Mouse (Mus musculus) ES-E14 (cell line): ENCODE results near the gene Otof. TPM values are rescaled to one million over a fixed set of nuclear protein-coding genes. Genes with fewer than 3 reads are reported as not detected.

Experiments
- DNase-seq: peaks from one replicate; pipeline ENCODE4 v3.0.0-alpha.2; 2013; ENCODE audit warnings: low read depth, low spot score
- H3K27ac ChIP-seq: 2 replicates; pipeline ENCODE4 v1.5.1; 2012; ENCODE audit warnings: low read depth, mild to moderate bottlenecking, low read length, moderate library complexity, mixed read lengths; ENCODE audit not compliant: poor library complexity, insufficient read depth, severe bottlenecking
- H3K36me3 ChIP-seq: 2 replicates; pipeline ENCODE4 v1.6.1; 2012; ENCODE audit warnings: mild to moderate bottlenecking, low read length, moderate library complexity, mixed read lengths; ENCODE audit not compliant: control insufficient read depth, poor library complexity, insufficient read depth, severe bottlenecking
- H3K4me1 ChIP-seq, 2 experiments: fragments of 150-350 bp in 1 of 2; sonication (generic) in 1 of 2; 2 replicates each; pipeline ENCODE4 v1.6.1; 2012; ENCODE audit warnings: low read length in 2 of 2, mild to moderate bottlenecking in 1 of 2, mixed read lengths in 1 of 2; ENCODE audit not compliant: control insufficient read depth in 2 of 2, insufficient read depth in 2 of 2, poor library complexity in 1 of 2
- H3K4me3 ChIP-seq, 2 experiments: fragments of 150-350 bp in 1 of 2; sonication (generic) in 1 of 2; 2 replicates each; pipeline ENCODE4 v1.5.1; 2012; ENCODE audit warnings: low read length in 2 of 2, low read depth in 1 of 2, mild to moderate bottlenecking in 1 of 2, mixed read lengths in 1 of 2; ENCODE audit not compliant: insufficient read depth in 1 of 2, poor library complexity in 1 of 2, severe bottlenecking in 1 of 2
- H3K9ac ChIP-seq: 2 replicates; pipeline ENCODE4 v1.6.1; 2012; ENCODE audit warnings: low read depth, mild to moderate bottlenecking, low read length, mixed read lengths; ENCODE audit not compliant: poor library complexity, insufficient read depth, severe bottlenecking
- H3K9me3 ChIP-seq: fragments of 150-350 bp; sonication (generic); 2 replicates; pipeline ENCODE4 v1.6.1; 2012; ENCODE audit warnings: low read depth, mild to moderate bottlenecking, low read length; ENCODE audit not compliant: control insufficient read depth, insufficient read depth
- CHD2 ChIP-seq: IDR thresholded peaks from 2 replicates; pipeline ENCODE4 v1.6.1; 2014; ENCODE audit warnings: mild to moderate bottlenecking, low read depth, low read length, inconsistent platforms
- HCFC1 ChIP-seq: IDR thresholded peaks from 2 replicates; pipeline ENCODE4 v1.6.1; 2012; ENCODE audit warnings: low read length, inconsistent platforms, borderline replicate concordance; ENCODE audit not compliant: insufficient read depth
- MAFK ChIP-seq: IDR thresholded peaks from 2 replicates; pipeline ENCODE4 v1.6.1; 2014; ENCODE audit warnings: mild to moderate bottlenecking, low read depth, low read length, inconsistent platforms; ENCODE audit not compliant: insufficient read depth
- ZC3H11A ChIP-seq: IDR thresholded peaks from 2 replicates; pipeline ENCODE4 v1.6.1; 2012; ENCODE audit warnings: low read depth, mild to moderate bottlenecking, inconsistent platforms, low read length, borderline replicate concordance
- ZNF384 ChIP-seq: IDR thresholded peaks from 2 replicates; pipeline ENCODE4 v1.6.1; 2012; ENCODE audit warnings: low read depth, low read length, inconsistent platforms
- in situ Hi-C, 2 experiments: fragments of 600-800 bp; cut with MboI; formaldehyde crosslinking; loops; one replicate each; pipeline ENCODE4 v1.15.1; 2025; ENCODE audit warnings: low sequenced_read_pairs in 2 of 2, inconsistent platforms in 1 of 2; ENCODE audit not compliant: unreplicated experiment in 2 of 2
- total RNA-seq: library from RNA; depleted of rRNA; stranded (reverse); fragments of 300-350 nt; gene quantifications from 2 replicates; pipeline ENCODE4 v1.2.3, GENCODE M21; 2012

Otof gene
- total RNA-seq, 1 experiment, result 0.18 TPM

GRCm38 (mm10) chr5:30483533-30483932 lies 21.8 kb upstream of the Otof start:
- TF ChIP-seq ZNF384 (no peak), HCFC1 (no peak), CHD2 (no peak), MAFK (no peak), ZC3H11A (no peak)
- no peak for DNase-seq
- no peaks in the 10 kb centered on the region for H3K36me3 ChIP-seq
- no peak overlapping the region for H3K4me3 ChIP-seq
- in situ Hi-C loops, result no loop called here
- no peaks in the 10 kb centered on the region for H3K4me1 ChIP-seq
- no peak overlapping the region for H3K9ac ChIP-seq
- no peak overlapping the region for H3K27ac ChIP-seq
- H3K9me3 ChIP-seq, result no peaks in the 10 kb centered on the region

GRCm38 (mm10) chr5:30482319-30482718 lies 20.6 kb upstream of the Otof start:
- Histone ChIP-seq H3K36me3 (no peaks in the 10 kb centered on the region), H3K9ac (no peak overlapping the region), H3K27ac (no peak overlapping the region), H3K9me3 (no peaks in the 10 kb centered on the region), H3K4me1 (no peaks in the 10 kb centered on the region), H3K4me3 (no peak overlapping the region)
- no peak for DNase-seq
- in situ Hi-C loops, result no loop called here
- TF ChIP-seq CHD2 (no peak), ZC3H11A (0 out of 2 replicates have a peak, but pooled peaks have one; percentile 27)

- Histone ChIP-seq H3K4me3 (no peak overlapping the region), H3K36me3 (no peaks in the 10 kb centered on the region), H3K4me1 (no peaks in the 10 kb centered on the region), H3K27ac (no peak overlapping the region), H3K9ac (no peak overlapping the region), H3K9me3 (no peaks in the 10 kb centered on the region)
- DNase-seq, result peak; percentile 56
- in situ Hi-C loops, result no loop called here
- TF ChIP-seq CHD2 (no peak), ZNF384 (no peak), ZC3H11A (peak; percentile 41; the same call in 1 of the 2 replicates), HCFC1 (no peak), MAFK (no peak)
Measured at GRCm38 (mm10) chr5:30476534-30476933, 14.8 kb upstream of the Otof start.

GRCm38 (mm10) chr5:30472148-30472547 lies 10.4 kb upstream of the Otof start:
- TF ChIP-seq ZC3H11A, result no peak
- TF ChIP-seq HCFC1, result no peak
- TF ChIP-seq ZNF384, result no peak
- TF ChIP-seq CHD2, result no peak
- TF ChIP-seq MAFK, result no peak
- in situ Hi-C loops, result no loop called here
- no peaks in the 10 kb centered on the region for H3K36me3 ChIP-seq
- H3K4me3 ChIP-seq, result no peak overlapping the region
- peaks cover 5 to 13% of the 10 kb centered on the region in 2 experiments; a peak in 3 of 4 replicates for H3K4me1 ChIP-seq
- H3K9me3 ChIP-seq, result no peaks in the 10 kb centered on the region
- H3K27ac ChIP-seq, result no peak overlapping the region
- H3K9ac ChIP-seq, result no peak overlapping the region
- no peak for DNase-seq

GRCm38 (mm10) chr5:30470454-30470853 lies 8.7 kb upstream of the Otof start:
- TF ChIP-seq ZC3H11A (no peak), MAFK (no peak), CHD2 (no peak), HCFC1 (no peak), ZNF384 (no peak)
- peak overlapping the region; percentile 15 to 45 for H3K4me3 ChIP-seq
- H3K9me3 ChIP-seq, result no peaks in the 10 kb centered on the region
- no peak overlapping the region for H3K27ac ChIP-seq
- H3K36me3 ChIP-seq, result no peaks in the 10 kb centered on the region
- peaks cover 8 to 18% of the 10 kb centered on the region in 2 experiments; a peak in 3 of 4 replicates for H3K4me1 ChIP-seq
- in situ Hi-C loops, result no loop called here
- peak; percentile 66 for DNase-seq
- H3K9ac ChIP-seq, result no peak overlapping the region; the same call in 1 of the 2 replicates
